Mouse (Mus musculus) megakaryocyte, adult 5-6 weeks (primary cell): ENCODE measurements around the gene Pdcd2l. TPM values are rescaled to one million over a fixed set of nuclear protein-coding genes. Genes with fewer than 3 reads are reported as not detected.
A peak's percentile ranks its signal among the peaks of the same experiment; 100 is the strongest.
"Not testable (repeated sequence)": the region's sequence is repeated elsewhere in the genome, so short reads cannot be mapped to it uniquely, and the experiment has no call there.

Experiments used
- ATAC-seq: 2 replicates; pipeline ENCODE4 v1.8.0; 2016; ENCODE audit warnings: mild to moderate bottlenecking, inconsistent platforms; ENCODE audit not compliant: poor library complexity, severe bottlenecking
- total RNA-seq, 2 experiments: library from RNA; stranded (forward) in 1 of 2; stranded (reverse) in 1 of 2; fragments of 153-499, 151-499 nt in 1 of 2; fragments of 221-1000, 200-1000 nt in 1 of 2; gene quantifications; 2 replicates each; pipeline versions ENCODE4 v1.2.3 to v1.2.4; 2015 to 2017

Gene Pdcd2l
- total RNA-seq, 2 experiments from 2014 or later = 26.1 to 33.9 TPM

GRCm38 (mm10) chr7:34214644-34215043 is 18.2 kb upstream of the Pdcd2l start:
- peak; percentile 92 for ATAC-seq

- ATAC-seq = 0 out of 2 replicates have a peak, but pooled peaks have one; percentile 17
Measured at GRCm38 (mm10) chr7:34213281-34213680, 16.8 kb upstream of the Pdcd2l start.

- no peak for ATAC-seq
Measured at GRCm38 (mm10) chr7:34208027-34208745, 11.7 kb upstream of the Pdcd2l start.

GRCm38 (mm10) chr7:34206331-34206730 is 9.9 kb upstream of the Pdcd2l start:
- no peak for ATAC-seq

GRCm38 (mm10) chr7:34202147-34202546 is 5.7 kb upstream of the Pdcd2l start:
- ATAC-seq = not testable (repeated sequence)

GRCm38 (mm10) chr7:34200829-34201228 is 4.4 kb upstream of the Pdcd2l start:
- no peak for ATAC-seq

- ATAC-seq = peak; percentile 74
Measured at GRCm38 (mm10) chr7:34198346-34198745, 1.9 kb upstream of the Pdcd2l start.

GRCm38 (mm10) chr7:34195632-34196031 is 829 bp downstream of the Pdcd2l start:
- no peak for ATAC-seq

GRCm38 (mm10) chr7:34192825-34193224 is 3.6 kb downstream of the Pdcd2l start:
- ATAC-seq = peak; percentile 82

GRCm38 (mm10) chr7:34189376-34189989 is 7.0 kb downstream of the Pdcd2l start:
- ATAC-seq = peak; percentile 91

GRCm38 (mm10) chr7:34183794-34184193 is 12.7 kb downstream of the Pdcd2l start:
- ATAC-seq = no peak

- ATAC-seq = no peak
Measured at GRCm38 (mm10) chr7:34183356-34183755, 13.1 kb downstream of the Pdcd2l start.

GRCm38 (mm10) chr7:34176241-34176640 is 20.2 kb downstream of the Pdcd2l start:
- not testable (repeated sequence) for ATAC-seq

- 0 out of 2 replicates have a peak, but pooled peaks have one; percentile 25 for ATAC-seq
Measured at GRCm38 (mm10) chr7:34172251-34172650, 24.2 kb downstream of the Pdcd2l start.

- no peak for ATAC-seq
Measured at GRCm38 (mm10) chr7:34169454-34169853, 27.0 kb downstream of the Pdcd2l start, which contains the start of gene Uba2. Uba2 (minus strand) TSS chr7:34169599.

- peak; percentile 99 for ATAC-seq
Measured at GRCm38 (mm10) chr7:34168470-34169251, 27.8 kb downstream of the Pdcd2l start.

GRCm38 (mm10) chr7:34167766-34168469 is 28.5 kb downstream of the Pdcd2l start:
- peak; percentile 25; the same call in 1 of the 2 replicates for ATAC-seq

- 0 out of 2 replicates have a peak, but pooled peaks have one; percentile 47 for ATAC-seq
Measured at GRCm38 (mm10) chr7:34166850-34167249, 29.6 kb downstream of the Pdcd2l start.

GRCm38 (mm10) chr7:34165999-34166398 is 30.5 kb downstream of the Pdcd2l start:
- no peak for ATAC-seq

GRCm38 (mm10) chr7:34164671-34165070 is 31.8 kb downstream of the Pdcd2l start:
- ATAC-seq = no peak

GRCm38 (mm10) chr7:34159167-34159566 is 37.3 kb downstream of the Pdcd2l start:
- ATAC-seq = no peak
